Mouse (Mus musculus) embryo, embryonic 9.5 days (tissue): Measurements from ENCODE around the gene Ankrd11.

Experiments used
- DNase-seq: peaks from one replicate; pipeline ENCODE4 v3.0.0-alpha.2; 2017; ENCODE audit errors: extremely low spot score

The Ankrd11 gene

DNA sequence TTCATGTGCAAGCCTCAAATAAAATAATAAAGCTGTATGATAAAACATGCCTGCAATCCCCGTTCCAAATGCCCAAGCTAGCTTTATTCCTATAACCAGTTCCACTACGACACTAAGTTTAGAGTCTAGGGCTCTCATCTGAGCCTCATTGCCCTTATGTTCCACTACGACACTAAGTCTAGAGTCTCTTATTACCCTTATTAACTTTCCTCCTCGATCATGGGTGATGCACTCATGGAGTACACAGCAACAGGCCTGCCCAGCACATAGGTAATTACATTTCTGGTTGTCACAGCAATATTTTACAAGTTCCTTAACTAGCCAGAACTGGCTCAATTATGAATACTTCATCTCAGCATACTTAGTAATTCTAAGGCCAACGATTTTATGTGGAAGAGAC is 36.3 kb downstream of the Ankrd11 start:
- no peak for DNase-seq

GRCm38 (mm10) chr8:123005328-123005727 is 36.7 kb downstream of the Ankrd11 start:
- no peak for DNase-seq

DNA sequence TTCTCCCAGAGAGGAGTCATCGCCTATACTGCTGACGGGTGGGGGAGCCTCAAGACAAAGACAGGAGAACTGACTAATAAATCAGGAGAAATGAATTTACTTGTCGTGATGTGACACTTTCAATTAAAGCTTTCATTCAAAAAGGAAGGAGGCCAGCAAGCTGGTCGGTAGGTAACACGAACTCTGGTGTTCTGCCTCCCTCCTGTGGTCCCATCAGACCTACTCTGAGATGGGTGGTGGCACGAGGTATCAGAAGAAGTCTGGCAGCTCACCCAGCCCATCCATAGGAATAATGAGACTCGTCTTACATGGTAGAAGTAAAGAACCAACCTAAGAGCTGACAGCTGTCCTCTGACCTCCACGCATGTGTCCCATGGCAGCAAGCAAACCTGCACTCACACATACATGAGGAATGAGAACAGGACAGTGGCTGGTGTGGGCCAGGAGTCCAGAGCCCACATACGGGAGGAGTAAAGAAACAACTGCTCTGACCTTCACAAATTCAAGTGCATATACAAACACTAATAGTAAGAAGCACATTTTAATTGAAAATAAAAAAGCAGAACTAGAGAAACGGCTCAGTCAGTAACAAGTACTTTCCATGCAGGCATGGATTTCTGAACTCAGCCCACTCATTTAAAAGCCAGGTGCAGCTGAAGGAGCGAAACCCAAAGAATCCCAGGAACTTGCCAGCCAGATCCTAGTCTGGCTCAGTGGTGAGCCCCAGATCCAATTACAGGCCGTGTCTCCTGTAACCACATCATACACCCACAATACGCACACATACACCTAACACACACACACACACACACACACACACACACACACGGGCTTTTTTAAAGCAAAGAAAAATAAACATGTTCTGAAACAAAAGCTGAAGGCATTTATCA is 37.8 kb downstream of the Ankrd11 start:
- DNase-seq: no peak

- no peak for DNase-seq
These were observed 41.8 kb downstream of the Ankrd11 start for GRCm38 (mm10) chr8:123000311-123000710.

GRCm38 (mm10) chr8:122997963-122998362 is 44.1 kb downstream of the Ankrd11 start:
- no peak for DNase-seq

DNA sequence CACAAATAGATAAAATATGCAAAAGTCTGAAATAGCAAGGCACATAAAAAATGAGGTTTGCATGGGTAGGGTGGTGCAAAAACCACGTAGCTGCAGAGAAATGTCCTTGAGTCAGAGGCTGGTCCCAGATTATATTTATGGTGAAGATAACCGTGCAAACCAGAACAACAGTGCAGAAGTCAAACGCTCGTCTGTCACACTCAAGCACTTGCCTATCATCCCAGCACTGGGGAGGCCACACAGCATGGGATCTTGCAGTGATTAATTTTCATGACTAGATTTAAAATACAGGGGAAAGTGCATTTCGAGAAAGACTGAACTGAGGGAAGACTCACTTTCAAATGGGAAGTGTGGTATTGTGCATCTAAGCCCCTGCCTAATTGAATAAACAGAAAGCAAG is 48.3 kb downstream of the Ankrd11 start:
- DNase-seq: no peak

DNA sequence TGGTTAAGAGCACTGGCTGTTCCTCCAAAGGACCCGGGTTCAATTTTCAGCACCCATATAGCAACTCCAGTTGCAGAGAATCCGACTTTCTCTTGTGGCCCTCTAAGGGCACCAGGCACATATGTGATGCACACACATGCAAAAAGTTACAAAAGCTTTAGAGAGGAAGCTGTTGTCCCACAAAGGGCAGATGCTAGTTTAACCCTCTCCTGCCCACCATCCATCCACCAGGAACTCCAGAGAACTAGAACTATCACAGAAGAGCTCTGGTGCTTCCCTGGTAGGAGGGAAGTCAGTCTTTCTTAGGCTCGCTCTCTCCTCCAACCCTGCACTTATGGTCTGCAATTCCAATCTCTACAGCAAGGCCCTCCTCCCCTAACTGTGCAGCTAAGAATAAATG is 49.0 kb downstream of the Ankrd11 start:
- DNase-seq: no peak

- DNase-seq: no peak
These were observed 49.8 kb downstream of the Ankrd11 start for GRCm38 (mm10) chr8:122992296-122992695.

GRCm38 (mm10) chr8:122991368-122991767 is 50.7 kb downstream of the Ankrd11 start:
- DNase-seq: no peak

DNA sequence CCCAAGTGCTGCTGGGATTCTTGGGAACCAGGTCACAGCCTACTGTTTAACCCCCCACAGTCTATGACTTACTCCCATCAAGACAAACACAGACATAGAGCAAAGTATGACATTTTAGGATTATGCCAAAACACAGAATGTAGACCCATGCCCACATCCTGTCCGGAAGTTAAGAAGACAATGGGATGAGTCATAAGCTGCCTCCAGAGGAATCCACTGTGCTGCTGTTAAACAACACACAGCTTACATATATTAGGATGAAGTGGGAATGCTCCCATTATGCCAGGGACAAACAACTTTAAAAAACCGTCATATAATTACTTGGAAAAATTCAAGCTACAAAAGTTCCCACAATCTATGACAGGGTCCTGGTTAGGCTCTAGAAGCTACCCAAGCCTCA is 52.1 kb downstream of the Ankrd11 start:
- no peak for DNase-seq

GRCm38 (mm10) chr8:122988955-122989354 is 53.1 kb downstream of the Ankrd11 start:
- no peak for DNase-seq

- no peak for DNase-seq
These were observed 54.8 kb downstream of the Ankrd11 start for GRCm38 (mm10) chr8:122987255-122987654.

DNA sequence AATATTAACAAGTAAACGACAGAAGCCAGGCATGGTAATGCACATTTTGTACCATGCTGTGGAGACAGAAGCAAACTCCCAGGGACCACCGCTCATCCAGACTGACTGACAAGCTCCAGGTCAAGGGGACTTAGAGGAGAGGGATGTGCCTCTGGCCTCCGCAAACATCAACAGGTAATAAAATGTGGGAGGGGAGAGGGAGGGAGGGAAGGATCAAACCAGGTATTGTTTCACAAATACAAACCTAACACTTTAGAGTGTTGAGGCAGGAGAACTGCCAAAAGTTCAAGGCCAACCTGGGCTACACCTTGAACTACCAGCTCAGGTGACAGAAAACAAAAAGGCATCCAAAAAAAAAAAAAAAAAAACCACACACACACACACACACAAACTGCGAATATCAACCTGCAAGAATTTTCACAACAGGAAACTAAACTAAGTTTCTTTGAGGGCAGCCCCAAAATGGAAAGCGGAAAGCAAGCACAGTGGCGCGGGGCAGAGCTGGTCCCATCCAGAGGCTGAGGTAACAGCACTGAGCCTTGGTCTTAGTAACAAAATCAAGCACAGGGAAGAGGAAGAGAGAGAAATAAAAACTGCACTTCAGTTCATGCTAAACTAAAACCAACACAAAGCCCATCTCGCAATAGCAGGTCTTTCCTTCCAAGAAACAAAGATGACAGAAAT is 55.4 kb downstream of the Ankrd11 start:
- no peak for DNase-seq

GRCm38 (mm10) chr8:122984175-122984574 is 57.9 kb downstream of the Ankrd11 start:
- DNase-seq: no peak

DNA sequence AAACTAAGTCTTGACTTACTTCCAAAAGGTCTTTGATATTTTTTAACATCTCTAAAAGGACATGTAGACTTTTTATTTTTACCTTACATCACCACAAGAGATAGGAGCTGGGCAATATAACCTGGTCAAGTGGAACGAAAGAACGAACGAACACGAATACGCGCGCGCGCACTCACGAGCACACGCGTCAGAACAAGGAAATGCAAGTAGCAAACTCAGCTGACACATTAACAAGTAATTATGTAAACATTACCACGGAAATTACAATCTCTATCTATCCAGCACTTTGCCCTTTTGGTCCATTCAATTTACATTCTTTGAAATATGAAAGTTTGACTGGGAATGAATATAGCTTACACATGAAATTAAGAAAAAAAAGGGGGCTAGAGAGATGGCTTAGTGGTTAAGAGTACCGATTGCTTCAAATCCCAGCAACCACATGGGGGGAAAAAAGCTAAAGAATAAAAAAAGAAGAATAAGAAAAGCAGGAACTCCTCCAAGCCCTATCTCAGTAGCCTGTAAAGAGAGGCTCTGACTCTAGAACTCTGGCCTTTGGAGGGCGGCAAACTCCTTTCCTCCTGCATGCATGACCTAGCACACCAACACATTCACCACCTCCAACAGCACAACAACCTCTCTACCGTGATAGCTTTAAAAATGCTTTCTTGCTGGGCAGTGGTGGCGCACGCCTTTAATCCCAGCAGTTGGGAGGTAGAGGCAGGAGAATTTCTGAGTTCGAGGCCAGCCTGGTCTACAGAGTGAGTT is 58.7 kb downstream of the Ankrd11 start:
- no peak for DNase-seq

GRCm38 (mm10) chr8:122981646-122982045 is 60.4 kb downstream of the Ankrd11 start:
- DNase-seq: no peak

GRCm38 (mm10) chr8:122979865-122980509 is 62.1 kb downstream of the Ankrd11 start:
- no peak for DNase-seq

GRCm38 (mm10) chr8:122979424-122979823 is 62.7 kb downstream of the Ankrd11 start:
- DNase-seq: no peak

- DNase-seq: no peak
These were observed 66.0 kb downstream of the Ankrd11 start for GRCm38 (mm10) chr8:122976046-122976445.

GRCm38 (mm10) chr8:122969964-122970620 is 72.0 kb downstream of the Ankrd11 start:
- DNase-seq: no peak

- no peak for DNase-seq
These were observed 73.9 kb downstream of the Ankrd11 start for GRCm38 (mm10) chr8:122968145-122968544.
